8 mouse cellular contexts compared by ENCODE assay signal in genomic region chr4:135946278-135946658, GRCm38 (mm10). TPM values are rescaled to one million over a fixed set of nuclear protein-coding genes. Genes with fewer than 3 reads are reported as not detected.
DNase-seq lines count a peak whose midpoint lies in the region; ATAC-seq lines count a peak whose summit lies in the region.

Gene Hmgcl (plus strand): TSS chr4:135946448.

- H3K27me3 ChIP-seq in hindbrain, embryonic 13.5 days: no peaks in the 10 kb centered on the region

- H3K4me2 ChIP-seq in hindbrain, embryonic 13.5 days: peak within 1 kb of the TSS; percentile 80

- peak within 1 kb of the TSS; percentile 83 for H3K27ac ChIP-seq in hindbrain, embryonic 13.5 days

- ATAC-seq in hindbrain, embryonic 13.5 days (ENCODE audit: low FRiP score): peak; percentile 92

- under 1% methylated on average over 23 of the region's 23 CpGs for WGBS in hindbrain, embryonic 13.5 days

- H3K4me1 ChIP-seq in hindbrain, embryonic 13.5 days (replicated peaks): peaks cover 34% of the 10 kb centered on the region

- peak within 1 kb of the TSS; percentile 76 for H3K4me3 ChIP-seq in hindbrain, embryonic 13.5 days

- no peaks in the 10 kb centered on the region for H3K9me3 ChIP-seq in hindbrain, embryonic 13.5 days

- peaks cover 9% of the 10 kb centered on the region for H3K36me3 ChIP-seq in hindbrain, embryonic 13.5 days

- peak within 1 kb of the TSS; percentile 85 for H3K9ac ChIP-seq in hindbrain, embryonic 13.5 days

- peak; percentile 94 for DNase-seq in NIH3T3 (ENCODE audit: low read depth)
- DNase-seq in cerebellum, postnatal 10 days: peak; percentile 97 to 98
- DNase-seq in frontal cortex, postnatal 14 days (ENCODE audit: low spot score in 2 of 2): peak; percentile 91 to 96
- DNase-seq in layer of hippocampus, postnatal 25 days (ENCODE audit: extremely low spot score in 1 of 2, low spot score in 1 of 2): peak; percentile 88 to 89
- DNase-seq in lung, postnatal 25 days (ENCODE audit: low spot score): peak; percentile 97
- DNase-seq in retina, embryonic 14.5 days (ENCODE audit: low spot score): peak; percentile 96
- DNase-seq in thymus, postnatal 4 days: peak; percentile 98

RNA-seq across cellular contexts. Expression of gene Hmgcl, which starts in this region (rescaled TPM):
- polyA plus RNA-seq in hindbrain, embryonic 13.5 days (2015; fragmentation: Nextera tagmentation; extraction: Ambion mirVana): 52.9 and 56.5 TPM in 2 replicates
- total RNA-seq in layer of hippocampus, postnatal 25 days (2021): 10 to 100 TPM; 34.0 to 37.1 TPM

Comparison
In these comparisons a context has a peak if more than half of its experiments do, and no peak if none do; other contexts are left out.
1. Peak in every context shown above with its lines: DNase-seq, ATAC-seq, H3K4me3 ChIP-seq and H3K27ac ChIP-seq.